Mouse (Mus musculus) lung, embryonic 15.5 days (tissue): ENCODE results near the gene Tmem130. TPM values are rescaled to one million over a fixed set of nuclear protein-coding genes. Genes with fewer than 3 reads are reported as not detected.
A peak's percentile ranks its signal among the peaks of the same experiment; 100 is the strongest.

Source experiments
- ATAC-seq: fragments of 200-750 bp; cut with Nextera tagmentation; 2 replicates; pipeline ENCODE4 v1.8.0; 2017; ENCODE audit warnings: moderate number of reproducible peaks, borderline replicate concordance; ENCODE audit not compliant: low FRiP score, low TSS enrichment; ENCODE audit errors: extremely low read depth
- H3K27ac ChIP-seq: fragments of 300-500 bp; sonication (generic); 2 replicates; pipeline ENCODE4 v1.5.1; 2015; ENCODE audit warnings: moderate library complexity, mild to moderate bottlenecking, inconsistent platforms
- H3K27me3 ChIP-seq: fragments of 300-500 bp; sonication (generic); 2 replicates; pipeline ENCODE4 v1.6.1; 2015; ENCODE audit warnings: inconsistent platforms
- H3K36me3 ChIP-seq: fragments of 300-500 bp; sonication (generic); 2 replicates; pipeline ENCODE4 v1.6.1; 2015; ENCODE audit warnings: inconsistent platforms
- H3K4me1 ChIP-seq: fragments of 300-500 bp; sonication (generic); 2 replicates; pipeline ENCODE4 v1.6.1; 2015; ENCODE audit warnings: inconsistent platforms
- H3K4me2 ChIP-seq: fragments of 300-500 bp; sonication (generic); 2 replicates; pipeline ENCODE4 v1.6.1; 2015; ENCODE audit warnings: inconsistent platforms, mild to moderate bottlenecking, moderate library complexity
- H3K4me3 ChIP-seq: fragments of 300-500 bp; sonication (generic); 2 replicates; pipeline ENCODE4 v1.5.1; 2015; ENCODE audit warnings: mild to moderate bottlenecking, inconsistent platforms
- H3K9ac ChIP-seq: fragments of 300-500 bp; sonication (generic); 2 replicates; pipeline ENCODE4 v1.6.1; 2015; ENCODE audit warnings: inconsistent platforms
- H3K9me3 ChIP-seq: fragments of 300-500 bp; sonication (generic); 2 replicates; pipeline ENCODE4 v1.6.1; 2016; ENCODE audit warnings: inconsistent platforms
- WGBS: fragments of 180-500 bp; shearing (Covaris S2); methylation state at CpG from one replicate; pipeline ENCODE4 v1.1.7; 2015; 5-methylcytosine and 5-hydroxymethylcytosine counted together
- polyA plus RNA-seq: library from polyadenylated mRNA; unstranded; fragments of >200 nt; fragmentation: Nextera tagmentation; extraction: Ambion mirVana; gene quantifications from 2 replicates; pipeline ENCODE4 v1.2.1, GENCODE M21; 2015

The Tmem130 gene
- 0.52 and 0.80 TPM in 2 replicates for polyA plus RNA-seq

DNA sequence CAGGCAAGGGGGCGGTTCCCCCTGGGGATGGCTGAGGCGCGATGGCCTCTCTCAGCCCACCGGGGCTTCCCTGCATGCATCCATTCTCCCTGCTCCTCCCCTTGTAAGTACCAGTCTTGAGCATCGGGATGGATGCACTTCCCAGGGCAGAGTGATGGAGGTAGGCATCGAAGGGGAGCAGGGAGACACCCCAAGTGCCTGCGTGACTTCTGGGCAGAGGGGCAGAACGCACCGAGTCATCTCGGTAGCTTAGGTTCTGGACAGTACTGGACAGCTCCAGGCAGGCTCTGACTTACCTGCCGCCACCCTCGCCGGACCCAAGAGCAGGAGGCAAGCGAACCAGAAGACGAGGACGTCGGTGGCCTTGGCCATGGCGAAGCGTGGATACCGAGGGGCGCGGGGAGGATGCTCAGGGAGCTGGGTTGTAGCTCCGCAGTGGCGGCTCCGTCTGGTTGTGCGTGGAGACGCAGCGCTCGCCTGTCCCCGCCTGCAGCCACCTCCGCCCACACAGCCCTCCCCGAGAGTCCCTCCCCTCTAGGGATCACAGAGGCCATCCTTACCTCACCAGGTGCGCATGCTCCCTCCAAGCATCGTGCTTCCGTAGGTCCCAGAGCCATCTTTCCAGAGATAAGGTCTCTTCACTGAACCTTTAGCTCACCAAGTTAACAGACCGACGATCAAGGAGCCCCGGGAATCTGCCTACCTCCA is at the start of gene Tmem130:
Tmem130 (minus strand) TSS at position 658 of the 708 bp plus-strand sequence.
- 0 out of 2 replicates have a peak, but pooled peaks cover 4% of the 10 kb centered on the region for H3K4me1 ChIP-seq
- peak within 1 kb of the TSS; percentile 34 for H3K4me2 ChIP-seq
- WGBS = 2% methylated on average over 38 of the region's 38 CpGs

DNA sequence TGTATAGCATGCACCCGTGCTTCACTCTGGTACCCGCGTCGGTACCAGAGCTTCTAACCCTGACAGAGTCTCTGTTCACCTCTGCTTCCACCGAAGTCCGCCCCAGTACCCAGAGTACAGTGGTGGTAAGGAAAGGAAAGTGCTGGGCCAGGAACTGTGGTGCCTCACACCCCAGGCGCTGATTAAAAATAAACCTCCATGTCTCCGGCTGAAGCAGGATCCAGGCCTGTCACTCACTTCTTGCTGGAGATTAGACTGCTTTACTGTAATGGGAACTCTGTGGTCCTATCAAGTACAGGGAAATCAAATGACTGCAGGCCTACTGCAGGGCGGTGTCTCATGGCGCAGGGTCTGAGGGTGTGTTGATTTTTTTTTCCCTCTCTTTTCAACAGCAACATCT is 45.3 kb upstream of the Tmem130 start:
- no peak overlapping the region for H3K27ac ChIP-seq
- H3K9me3 ChIP-seq = no peaks in the 10 kb centered on the region
- H3K27me3 ChIP-seq = no peaks in the 10 kb centered on the region
- WGBS = 89% methylated on average over 10 of the region's 10 CpGs
- H3K9ac ChIP-seq = no peak overlapping the region
- no peak for ATAC-seq
- no peak overlapping the region for H3K4me3 ChIP-seq
- no peaks in the 10 kb centered on the region for H3K4me1 ChIP-seq
- H3K36me3 ChIP-seq = peaks cover 99% of the 10 kb centered on the region
- no peak overlapping the region for H3K4me2 ChIP-seq

More for the DNA sequence above, at the start of gene Tmem130:
- Histone ChIP-seq H3K9me3 (no peaks in the 10 kb centered on the region), H3K9ac (no peak within 1 kb of the TSS), H3K4me3 (0 out of 2 replicates have a peak within 1 kb of the TSS, but pooled peaks have one; percentile 3), H3K27ac (no peak within 1 kb of the TSS), H3K36me3 (no peaks in the 10 kb centered on the region), H3K27me3 (peaks cover 30% of the 10 kb centered on the region)
- ATAC-seq = peak; percentile 42; the same call in 1 of the 2 replicates

DNA sequence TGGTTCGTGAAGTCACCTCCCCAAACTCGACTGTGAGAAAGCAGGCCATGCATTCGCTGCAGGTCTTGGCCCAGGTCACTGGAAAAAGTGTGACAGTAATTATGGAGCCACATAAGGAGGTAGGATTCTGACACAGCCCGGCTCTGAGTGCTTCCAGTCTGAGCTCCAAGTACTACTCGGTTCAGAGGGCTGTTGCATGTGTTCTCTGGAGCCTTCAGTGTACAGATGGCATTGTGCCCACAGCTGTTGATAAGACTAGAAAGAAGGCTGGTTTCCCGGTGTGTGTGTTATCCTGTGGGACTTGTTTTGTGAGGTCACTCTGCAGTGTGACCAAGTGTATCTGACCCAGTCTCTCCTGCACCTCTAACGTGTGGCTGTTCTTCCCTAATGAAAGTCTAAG is 42.6 kb upstream of the Tmem130 start:
- Histone ChIP-seq H3K4me3 (no peak overlapping the region), H3K4me2 (no peak overlapping the region), H3K27me3 (no peaks in the 10 kb centered on the region), H3K27ac (no peak overlapping the region), H3K4me1 (no peaks in the 10 kb centered on the region), H3K36me3 (peaks cover 98% of the 10 kb centered on the region), H3K9ac (no peak overlapping the region), H3K9me3 (no peaks in the 10 kb centered on the region)
- WGBS = 87% methylated on average over 7 of the region's 7 CpGs
- no peak for ATAC-seq

DNA sequence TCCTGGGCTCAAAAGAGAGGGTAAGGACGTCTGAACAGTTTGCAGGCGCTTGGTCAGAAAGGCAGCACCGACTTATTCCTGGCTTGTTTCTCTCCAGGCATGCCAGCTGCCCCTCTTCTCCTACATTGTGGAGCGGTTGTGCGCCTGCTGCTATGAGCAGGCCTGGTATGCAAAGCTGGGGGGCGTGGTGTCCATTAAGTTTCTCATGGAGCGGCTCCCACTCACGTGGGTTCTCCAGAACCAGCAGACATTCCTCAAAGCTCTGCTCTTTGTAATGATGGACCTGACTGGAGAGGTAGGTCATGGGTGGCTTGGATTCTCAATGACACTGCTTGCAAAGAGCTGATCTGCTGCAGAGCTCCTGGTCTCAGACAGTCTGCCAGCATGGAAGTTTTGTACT is 41.4 kb upstream of the Tmem130 start:
- H3K4me2 ChIP-seq = no peak overlapping the region
- H3K27me3 ChIP-seq = no peaks in the 10 kb centered on the region
- no peaks in the 10 kb centered on the region for H3K4me1 ChIP-seq
- no peak for ATAC-seq
- H3K27ac ChIP-seq = no peak overlapping the region
- WGBS = 91% methylated on average over 8 of the region's 8 CpGs
- H3K4me3 ChIP-seq = no peak overlapping the region
- H3K9me3 ChIP-seq = no peaks in the 10 kb centered on the region
- H3K9ac ChIP-seq = no peak overlapping the region
- peaks cover 98% of the 10 kb centered on the region for H3K36me3 ChIP-seq

DNA sequence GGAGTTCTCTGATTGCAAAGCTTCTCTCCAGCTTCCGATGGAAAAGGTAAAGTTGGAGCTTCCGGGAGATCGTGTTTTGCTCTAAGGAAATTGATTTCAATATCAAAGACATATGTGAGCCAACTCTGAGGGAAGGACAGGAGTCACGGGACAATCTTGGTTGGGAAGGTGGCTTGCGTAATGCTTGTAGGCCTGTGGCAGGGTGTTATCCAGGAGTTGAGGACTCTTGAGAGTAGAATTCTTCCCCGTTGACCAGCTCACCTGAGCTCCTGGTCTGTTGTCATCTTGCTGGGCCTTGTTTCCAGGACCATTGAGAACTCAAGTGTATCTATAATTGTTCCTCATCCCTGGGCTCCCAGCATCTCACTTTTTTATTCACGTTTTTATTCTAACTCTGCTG is 35.5 kb upstream of the Tmem130 start:
- Histone ChIP-seq H3K4me3 (no peak overlapping the region), H3K4me2 (no peak overlapping the region), H3K9me3 (no peaks in the 10 kb centered on the region), H3K36me3 (peaks cover 98% of the 10 kb centered on the region), H3K27ac (no peak overlapping the region), H3K9ac (no peak overlapping the region), H3K4me1 (no peaks in the 10 kb centered on the region), H3K27me3 (no peaks in the 10 kb centered on the region)
- no peak for ATAC-seq
- 92% methylated on average over 7 of the region's 7 CpGs for WGBS

DNA sequence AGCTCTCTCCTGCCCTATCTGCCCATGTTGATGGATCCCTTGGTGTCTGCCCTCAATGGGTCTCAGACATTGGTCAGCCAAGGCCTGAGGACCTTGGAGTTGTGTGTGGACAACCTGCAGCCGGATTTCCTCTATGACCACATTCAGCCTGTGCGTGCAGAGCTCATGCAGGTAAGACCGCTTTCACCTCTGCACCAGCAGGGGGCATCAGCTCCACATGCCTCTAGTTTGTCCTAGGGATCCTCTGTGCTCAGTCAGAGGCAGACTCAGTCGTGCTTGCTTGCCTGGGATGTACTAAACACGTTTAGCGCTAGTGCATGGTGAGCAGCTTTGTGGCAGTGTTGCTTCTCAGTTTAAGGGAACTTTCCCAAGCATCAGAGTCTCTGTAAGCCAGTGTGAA is 33.1 kb upstream of the Tmem130 start:
- Histone ChIP-seq H3K27me3 (no peaks in the 10 kb centered on the region), H3K27ac (no peak overlapping the region), H3K4me1 (no peaks in the 10 kb centered on the region), H3K36me3 (peaks cover 100% of the 10 kb centered on the region), H3K9ac (no peak overlapping the region), H3K9me3 (no peaks in the 10 kb centered on the region), H3K4me2 (no peak overlapping the region), H3K4me3 (no peak overlapping the region)
- ATAC-seq = no peak
- 71% methylated on average over 6 of the region's 6 CpGs for WGBS

DNA sequence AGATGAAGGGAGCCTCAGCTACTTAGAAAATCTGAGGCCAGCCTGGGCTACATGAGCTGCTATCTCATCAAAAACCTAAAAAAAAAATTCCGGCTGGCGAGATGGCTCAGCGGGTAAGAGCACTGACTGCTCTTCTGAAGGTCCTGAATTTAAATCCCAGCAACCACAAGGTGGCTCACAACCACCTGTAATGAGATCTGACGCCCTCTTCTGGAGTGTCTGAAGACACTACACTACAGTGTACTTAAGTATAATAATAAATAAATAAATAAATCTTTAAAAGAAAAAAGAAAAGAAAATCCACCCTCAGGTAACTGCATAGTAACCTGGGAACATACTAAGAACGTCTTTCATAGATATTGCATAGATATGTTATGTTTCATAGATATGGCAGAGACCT is 31.8 kb upstream of the Tmem130 start:
- H3K27ac ChIP-seq = no peak overlapping the region
- WGBS = 84% methylated on average over 5 of the region's 5 CpGs
- no peaks in the 10 kb centered on the region for H3K27me3 ChIP-seq
- no peaks in the 10 kb centered on the region for H3K4me1 ChIP-seq
- H3K4me3 ChIP-seq = no peak overlapping the region
- no peaks in the 10 kb centered on the region for H3K9me3 ChIP-seq
- ATAC-seq = no peak
- peaks cover 100% of the 10 kb centered on the region for H3K36me3 ChIP-seq
- H3K4me2 ChIP-seq = no peak overlapping the region
- H3K9ac ChIP-seq = no peak overlapping the region

DNA sequence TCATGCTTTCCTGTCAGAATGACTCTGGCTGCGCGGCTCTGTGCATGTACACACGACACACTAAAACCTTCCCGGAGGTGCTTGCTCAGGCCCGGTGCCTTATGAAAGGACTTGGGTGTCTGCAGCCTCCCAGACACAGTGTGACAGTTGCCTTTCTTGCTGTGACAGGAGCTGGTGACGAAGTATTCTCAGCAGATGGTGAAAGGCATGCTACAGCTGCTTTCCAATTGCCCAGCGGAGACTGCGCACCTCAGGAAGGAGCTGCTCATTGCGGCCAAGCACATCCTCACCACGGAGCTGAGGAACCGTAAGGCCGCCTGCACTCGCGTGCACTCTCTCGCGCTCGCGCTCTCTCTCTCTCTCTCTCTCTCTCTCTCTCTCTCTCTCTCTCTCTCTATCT is 24.8 kb upstream of the Tmem130 start:
- ATAC-seq = no peak
- Histone ChIP-seq H3K9ac (no peak overlapping the region), H3K4me3 (no peak overlapping the region), H3K36me3 (peaks cover 95% of the 10 kb centered on the region), H3K4me1 (no peaks in the 10 kb centered on the region), H3K4me2 (no peak overlapping the region), H3K27ac (no peak overlapping the region), H3K27me3 (no peaks in the 10 kb centered on the region), H3K9me3 (no peaks in the 10 kb centered on the region)
- 96% methylated on average over 18 of the region's 18 CpGs for WGBS

DNA sequence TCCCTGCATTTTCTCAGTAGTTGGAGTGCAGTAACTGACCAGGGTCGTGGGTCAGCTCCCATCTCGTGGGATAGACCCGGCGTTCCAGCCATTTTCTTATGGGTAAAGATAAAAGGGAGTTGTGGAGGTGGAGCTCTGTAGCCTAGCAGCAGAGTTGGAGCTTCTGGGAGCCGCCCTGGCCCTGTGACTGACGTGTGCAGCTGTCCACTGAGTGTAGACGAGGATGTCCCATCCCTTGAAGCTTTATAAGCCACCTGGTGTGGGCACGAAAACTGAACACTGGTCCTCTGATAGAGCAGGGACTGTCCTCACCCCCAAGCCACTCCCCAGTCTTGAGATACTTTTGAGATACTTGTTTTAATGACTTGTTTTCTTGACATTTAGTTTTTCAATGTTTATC is 19.0 kb upstream of the Tmem130 start:
- WGBS = 76% methylated on average over 8 of the region's 8 CpGs
- ATAC-seq = no peak
- Histone ChIP-seq H3K9ac (no peak overlapping the region), H3K4me2 (no peak overlapping the region), H3K4me1 (no peaks in the 10 kb centered on the region), H3K9me3 (no peaks in the 10 kb centered on the region), H3K27ac (no peak overlapping the region), H3K27me3 (no peaks in the 10 kb centered on the region), H3K4me3 (no peak overlapping the region), H3K36me3 (peaks cover 86% of the 10 kb centered on the region)

DNA sequence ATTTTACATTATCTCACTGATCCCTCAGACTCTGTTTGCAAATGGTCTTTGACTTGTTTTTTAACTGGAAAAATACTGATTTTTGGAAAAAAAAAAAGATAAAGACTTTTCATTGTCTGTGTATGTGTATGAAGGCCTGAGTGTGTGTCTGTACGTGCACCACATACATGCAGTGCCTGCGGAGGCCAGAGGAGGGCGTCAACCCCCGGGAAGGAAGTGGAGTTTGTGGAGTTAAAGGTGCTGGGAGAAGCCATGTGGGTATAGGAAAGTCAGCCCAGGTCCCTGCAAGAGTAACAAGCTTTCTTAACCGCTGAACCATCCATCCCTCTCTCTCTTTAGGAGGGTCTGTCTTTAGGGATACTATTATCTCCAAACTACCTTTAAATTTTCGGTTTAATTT is 11.6 kb upstream of the Tmem130 start:
- H3K4me1 ChIP-seq = peaks cover 11% of the 10 kb centered on the region
- H3K36me3 ChIP-seq = peaks cover 56% of the 10 kb centered on the region
- ATAC-seq = no peak
- H3K4me3 ChIP-seq = no peak overlapping the region
- no peaks in the 10 kb centered on the region for H3K9me3 ChIP-seq
- no peak overlapping the region for H3K27ac ChIP-seq
- no peak overlapping the region for H3K4me2 ChIP-seq
- no peak overlapping the region for H3K9ac ChIP-seq
- 89% methylated on average over 6 of the region's 6 CpGs for WGBS
- H3K27me3 ChIP-seq = no peaks in the 10 kb centered on the region

DNA sequence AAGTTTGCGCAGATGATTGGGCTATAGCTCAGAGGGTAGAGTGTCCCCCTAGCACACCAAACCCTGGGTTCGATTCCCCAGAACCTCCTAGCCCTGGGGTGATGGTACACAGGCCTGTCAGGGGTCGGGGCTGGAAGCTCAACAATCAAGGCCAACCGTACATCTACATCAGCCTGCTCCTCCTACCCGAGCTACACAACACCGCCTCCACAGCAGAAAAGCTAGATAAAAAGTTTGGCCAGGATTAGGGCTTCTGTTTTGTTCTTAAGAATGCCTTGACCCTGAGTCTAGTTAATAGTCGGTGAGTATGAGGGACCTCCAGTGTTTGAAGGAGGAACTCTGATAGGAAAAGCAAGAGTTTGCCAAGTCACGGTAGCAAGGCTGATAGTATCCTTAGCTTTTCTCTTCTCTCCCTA is 7.5 kb upstream of the Tmem130 start:
- no peak for ATAC-seq
- WGBS = 11% methylated on average over 8 of the region's 8 CpGs
- Histone ChIP-seq H3K4me2 (peak overlapping the region; percentile 73), H3K27ac (peak overlapping the region; percentile 98; the same call in 1 of the 2 replicates), H3K4me3 (peak overlapping the region; percentile 100), H3K9ac (peak overlapping the region; percentile 99), H3K9me3 (no peaks in the 10 kb centered on the region), H3K27me3 (no peaks in the 10 kb centered on the region), H3K36me3 (peaks cover 27% of the 10 kb centered on the region), H3K4me1 (peaks cover 11% of the 10 kb centered on the region)

DNA sequence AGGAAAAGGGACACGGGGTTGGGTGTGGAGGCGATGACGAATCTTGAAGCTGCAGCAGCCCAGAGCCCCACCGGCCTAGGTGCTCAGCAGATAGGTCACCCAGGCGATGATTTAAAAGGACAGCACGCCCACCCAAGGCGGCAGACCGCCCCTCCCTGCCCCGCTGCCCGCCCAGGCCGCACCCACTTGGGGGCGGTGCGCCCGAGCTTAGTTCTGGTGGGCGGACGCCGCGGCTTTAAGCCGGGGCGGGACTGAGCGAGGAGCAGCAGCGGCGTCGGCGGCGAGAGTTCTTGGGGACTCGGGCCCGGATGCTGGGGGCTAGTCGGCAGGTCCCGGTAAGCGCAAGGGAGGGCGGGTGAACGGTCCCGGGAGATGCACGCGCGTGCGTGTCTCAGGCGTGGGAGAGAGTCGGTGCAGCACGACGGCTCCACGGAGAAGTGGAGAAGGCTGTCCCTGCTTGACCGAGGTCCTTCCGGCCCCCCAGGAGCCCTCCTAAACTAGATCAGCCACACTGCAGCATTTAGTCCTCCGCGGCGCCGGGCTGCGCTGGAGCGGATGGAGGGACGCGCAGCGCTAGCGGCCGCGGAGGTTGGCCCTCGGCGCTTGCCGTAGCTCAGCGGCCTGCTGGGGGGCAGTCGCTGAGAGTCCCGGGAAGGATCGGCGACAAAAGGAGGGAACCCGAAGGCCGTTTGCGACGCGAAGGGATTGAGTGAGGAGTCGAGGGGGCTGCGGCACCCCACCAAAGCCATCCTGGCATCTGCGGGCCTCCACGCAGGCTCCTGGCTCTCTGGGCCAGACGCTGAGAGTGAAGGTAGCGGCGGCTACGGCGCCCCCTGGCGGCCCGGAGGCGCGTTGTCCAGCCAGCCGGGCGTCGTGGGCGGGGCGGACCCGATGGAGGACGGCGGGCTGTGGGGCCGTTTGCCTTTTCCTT is 6.6 kb upstream of the Tmem130 start:
- H3K4me2 ChIP-seq = peak overlapping the region; percentile 73
- no peaks in the 10 kb centered on the region for H3K27me3 ChIP-seq
- peaks cover 11% of the 10 kb centered on the region for H3K4me1 ChIP-seq
- H3K27ac ChIP-seq = peak overlapping the region; percentile 98
- peak overlapping the region; percentile 99 for H3K9ac ChIP-seq
- peak overlapping the region; percentile 100 for H3K4me3 ChIP-seq
- peak; percentile 96 for ATAC-seq
- peaks cover 22% of the 10 kb centered on the region for H3K36me3 ChIP-seq
- under 1% methylated on average over 85 of the region's 92 CpGs for WGBS
- H3K9me3 ChIP-seq = no peaks in the 10 kb centered on the region
